Mouse (Mus musculus) ES-E14 (cell line): ENCODE measurements around the gene Dnah8.

Experiments used
- CHD2 ChIP-seq: IDR thresholded peaks from 2 replicates; pipeline ENCODE4 v1.6.1; 2014; ENCODE audit warnings: mild to moderate bottlenecking, low read depth, low read length, inconsistent platforms
- MAFK ChIP-seq: IDR thresholded peaks from 2 replicates; pipeline ENCODE4 v1.6.1; 2014; ENCODE audit warnings: mild to moderate bottlenecking, low read depth, low read length, inconsistent platforms; ENCODE audit not compliant: insufficient read depth
- ZC3H11A ChIP-seq: IDR thresholded peaks from 2 replicates; pipeline ENCODE4 v1.6.1; 2012; ENCODE audit warnings: low read depth, mild to moderate bottlenecking, inconsistent platforms, low read length, borderline replicate concordance
- ZNF384 ChIP-seq: IDR thresholded peaks from 2 replicates; pipeline ENCODE4 v1.6.1; 2012; ENCODE audit warnings: low read depth, low read length, inconsistent platforms

DNA sequence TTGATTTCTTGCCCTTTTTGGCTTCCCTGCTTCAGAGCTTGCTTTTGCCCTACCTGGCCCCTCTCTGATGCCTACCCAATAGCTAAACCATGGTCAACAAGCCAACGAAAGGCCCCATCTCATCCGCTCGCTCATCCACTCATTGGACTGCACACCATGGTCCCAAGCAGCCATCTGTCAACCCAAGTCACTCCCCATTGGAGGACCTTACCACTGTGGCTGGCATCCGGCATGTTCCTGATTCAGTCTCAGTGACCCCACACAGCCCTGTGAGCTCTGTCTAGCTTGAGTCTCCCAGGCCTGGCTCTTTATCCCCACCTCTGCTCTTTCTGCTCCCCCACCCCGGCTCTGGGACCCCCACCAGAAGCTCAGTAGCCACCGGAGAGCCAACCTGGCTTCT is 129.0 kb downstream of the Dnah8 start:
- TF ChIP-seq ZNF384: no peak
- no peak for TF ChIP-seq ZC3H11A
- TF ChIP-seq MAFK: no peak
- TF ChIP-seq CHD2: no peak
